Mouse (Mus musculus): ENCODE data around the gene Fetub.

Gene Fetub

GRCm38 (mm10) chr16:22918034-22918433, at the start of gene Fetub:
Fetub (plus strand) TSS chr16:22918334.
- ATAC-seq (ENCODE audit: insufficient number of reproducible peaks, low FRiP score, low TSS enrichment), result no peak

DNA sequence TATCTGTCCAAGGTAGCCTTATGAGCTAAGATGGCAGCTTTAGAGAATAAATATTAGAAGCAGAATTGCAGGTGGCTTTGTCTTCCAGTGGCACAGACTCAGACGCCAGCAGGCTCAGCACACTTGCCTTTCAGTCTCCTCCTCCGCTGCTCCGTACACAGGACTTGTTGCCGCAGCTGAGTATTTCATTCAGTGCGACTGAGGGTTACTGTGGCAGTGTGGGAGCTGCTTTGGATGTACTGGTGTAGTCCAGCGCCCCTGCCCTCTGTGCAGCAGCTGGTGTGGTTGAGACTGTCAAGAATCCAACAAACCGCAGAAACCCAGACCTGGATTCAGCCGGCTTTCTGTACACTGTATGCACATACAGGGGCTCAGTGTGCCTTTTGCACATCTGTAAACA, 45.7 kb upstream of the Fetub start:
- no peak for ATAC-seq (ENCODE audit: insufficient number of reproducible peaks, low FRiP score, low TSS enrichment)

DNA sequence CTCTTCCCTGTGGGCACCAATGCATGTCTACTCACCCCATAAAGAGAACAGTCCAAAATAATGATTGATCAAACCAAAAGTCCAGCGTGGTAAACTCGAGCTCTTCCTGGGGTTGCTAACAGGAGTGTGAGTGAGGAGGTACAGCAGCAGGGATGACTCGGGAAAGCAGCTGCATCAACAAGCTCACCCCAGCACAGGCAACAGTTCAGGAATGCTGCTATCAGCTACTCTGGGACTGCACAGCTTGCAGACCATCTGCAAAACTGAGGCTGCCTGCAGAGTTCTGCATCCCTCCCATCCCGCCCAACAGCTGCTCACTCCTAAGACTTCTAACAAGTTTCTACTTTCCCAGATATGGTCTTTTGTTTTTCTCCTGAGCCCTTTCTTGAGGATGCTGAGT, 44.8 kb upstream of the Fetub start:
- no peak for ATAC-seq (ENCODE audit: insufficient number of reproducible peaks, low FRiP score, low TSS enrichment)

GRCm38 (mm10) chr16:22876218-22877043, 41.7 kb upstream of the Fetub start:
- ATAC-seq (ENCODE audit: insufficient number of reproducible peaks, low FRiP score, low TSS enrichment), result no peak

DNA sequence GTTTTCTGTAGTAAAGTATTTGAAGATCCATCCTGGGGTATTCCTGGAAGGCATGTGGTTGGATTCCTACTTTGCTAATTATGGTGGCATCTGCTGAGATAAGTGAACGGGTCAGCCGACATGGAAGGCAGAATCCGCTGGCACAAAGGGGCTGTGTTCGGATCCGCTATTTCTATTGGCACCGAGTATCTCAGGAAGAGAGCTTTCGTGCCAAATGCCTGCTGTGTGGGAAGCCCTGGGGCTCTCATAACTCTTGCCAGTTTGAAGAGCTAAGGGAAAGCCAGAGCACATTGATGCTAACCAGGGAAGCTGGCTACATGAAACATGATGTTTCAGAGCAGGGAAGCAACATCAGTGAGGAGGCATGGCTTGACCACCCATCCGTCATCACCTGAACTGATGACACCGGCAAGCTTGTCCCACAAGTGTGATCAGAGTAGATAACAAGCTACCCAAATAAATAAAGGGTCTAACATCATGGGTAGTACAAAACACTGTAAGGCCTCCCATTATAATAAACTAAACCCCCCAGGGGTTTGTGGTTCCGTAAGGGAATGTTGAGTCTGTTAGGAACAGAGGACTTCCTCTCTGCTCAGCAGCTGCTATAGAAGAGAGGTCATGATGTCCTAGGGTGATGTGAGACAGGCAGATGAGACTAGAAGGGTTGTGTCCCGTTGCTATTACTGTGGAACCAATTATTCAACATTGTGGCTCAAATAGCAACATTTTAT, 40.3 kb upstream of the Fetub start:
- ATAC-seq (ENCODE audit: insufficient number of reproducible peaks, low FRiP score, low TSS enrichment), result no peak

DNA sequence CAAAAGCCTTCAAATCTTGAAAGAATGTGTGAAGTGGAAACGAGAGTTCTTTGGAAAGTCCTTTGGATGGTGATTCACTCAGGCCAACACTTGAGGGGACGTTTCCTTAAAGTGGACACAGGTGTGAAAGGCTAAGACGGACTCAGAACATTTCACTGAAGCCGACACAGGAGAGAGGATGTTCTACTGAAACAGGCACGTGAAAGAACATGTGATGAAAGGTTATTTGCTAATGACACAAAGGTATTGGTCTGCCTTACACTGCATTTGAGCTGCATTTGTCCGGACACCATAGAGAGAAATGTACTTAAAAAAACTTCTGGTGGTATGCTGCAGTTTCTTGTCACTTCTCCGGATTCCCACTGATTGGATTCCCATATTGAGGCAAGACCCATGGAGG, 39.4 kb upstream of the Fetub start:
- no peak for ATAC-seq (ENCODE audit: insufficient number of reproducible peaks, low FRiP score, low TSS enrichment)

- ATAC-seq (ENCODE audit: insufficient number of reproducible peaks, low FRiP score, low TSS enrichment), result no peak
Measured at GRCm38 (mm10) chr16:22879945-22880595, 38.1 kb upstream of the Fetub start.

DNA sequence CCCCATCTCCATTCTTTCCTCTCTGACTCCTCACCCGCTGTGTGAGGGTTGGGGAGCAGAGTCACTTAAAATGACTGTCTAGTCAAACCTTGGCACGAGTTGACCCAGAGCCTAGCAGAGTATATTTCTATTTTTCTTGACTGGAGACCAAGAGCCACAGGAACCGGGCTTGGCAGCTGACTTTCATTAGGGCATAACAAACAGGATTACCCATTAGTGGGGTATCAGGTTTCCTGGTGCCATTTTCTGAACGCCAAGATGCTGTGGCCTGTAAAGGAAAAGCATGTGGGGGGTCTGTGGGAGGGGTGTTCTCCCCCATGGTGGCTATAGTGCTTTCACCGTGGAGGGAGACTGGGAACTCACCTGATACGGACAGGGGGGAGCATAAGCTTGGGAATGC, 37.2 kb upstream of the Fetub start:
- ATAC-seq (ENCODE audit: insufficient number of reproducible peaks, low FRiP score, low TSS enrichment), result no peak

GRCm38 (mm10) chr16:22881487-22881886, 36.6 kb upstream of the Fetub start:
- no peak for ATAC-seq (ENCODE audit: insufficient number of reproducible peaks, low FRiP score, low TSS enrichment)

DNA sequence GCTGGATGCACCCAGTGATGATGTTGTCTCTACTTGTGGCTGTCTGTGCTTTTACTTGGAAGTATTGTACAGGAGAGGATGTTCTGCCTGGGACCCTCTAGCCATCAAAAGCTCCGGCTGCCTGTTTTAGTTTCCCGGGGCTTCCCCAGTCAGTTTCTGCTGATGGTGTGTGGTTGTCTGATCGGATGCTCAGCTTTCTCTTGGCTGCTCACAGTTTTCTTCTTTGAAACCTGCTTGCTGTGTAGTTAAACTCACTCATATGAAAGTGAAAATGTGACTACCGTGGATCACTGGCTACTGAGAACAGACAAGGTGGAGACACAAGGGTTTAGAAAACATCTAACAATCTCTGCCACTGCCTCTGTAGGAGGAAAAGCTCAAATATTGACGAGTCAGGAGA, 34.7 kb upstream of the Fetub start:
- no peak for ATAC-seq (ENCODE audit: insufficient number of reproducible peaks, low FRiP score, low TSS enrichment)

DNA sequence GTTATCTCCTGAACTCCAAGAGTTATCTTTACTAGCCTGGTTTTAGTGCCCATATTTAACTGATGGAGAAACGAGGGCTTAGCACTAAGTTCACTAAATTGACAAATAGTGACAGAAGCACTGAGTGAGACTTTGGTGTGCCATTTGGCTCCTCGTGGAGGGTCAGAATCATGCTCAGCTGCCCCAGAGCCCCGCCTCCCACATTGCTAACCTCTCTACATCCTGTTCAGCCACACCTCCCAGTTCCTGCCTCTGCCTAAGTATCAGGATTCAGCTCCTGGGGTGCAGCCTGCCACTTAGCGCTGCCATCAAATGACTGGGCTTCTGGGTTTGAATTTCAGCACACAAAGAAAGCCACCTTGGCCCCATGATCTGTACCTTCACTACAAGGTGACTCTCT, 32.8 kb upstream of the Fetub start:
- ATAC-seq (ENCODE audit: insufficient number of reproducible peaks, low FRiP score, low TSS enrichment), result no peak

- ATAC-seq (ENCODE audit: insufficient number of reproducible peaks, low FRiP score, low TSS enrichment), result no peak
Measured at GRCm38 (mm10) chr16:22886726-22887125, 31.4 kb upstream of the Fetub start.

- no peak for ATAC-seq (ENCODE audit: insufficient number of reproducible peaks, low FRiP score, low TSS enrichment)
Measured at GRCm38 (mm10) chr16:22888835-22889234, 29.3 kb upstream of the Fetub start.

DNA sequence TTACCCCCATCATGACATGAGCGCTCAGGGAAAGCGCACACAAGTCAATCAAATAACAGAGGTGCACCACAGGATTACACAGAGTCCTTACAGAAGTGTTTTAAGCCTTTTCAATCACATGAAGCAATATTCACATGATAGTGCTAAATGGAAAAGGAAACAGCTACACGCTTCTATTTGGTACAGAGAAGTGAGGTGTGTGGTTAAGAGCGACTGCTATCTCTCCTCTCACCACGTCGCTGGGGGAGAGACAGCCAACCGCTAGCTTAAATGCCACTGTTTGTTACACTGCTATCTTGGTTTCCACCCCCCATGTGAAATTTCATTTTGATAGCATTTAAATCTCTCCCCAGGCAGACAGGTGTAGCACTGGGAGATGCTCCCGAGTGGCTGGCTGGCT, 28.4 kb upstream of the Fetub start:
- no peak for ATAC-seq (ENCODE audit: insufficient number of reproducible peaks, low FRiP score, low TSS enrichment)

GRCm38 (mm10) chr16:22890683-22891510, 27.2 kb upstream of the Fetub start, which contains the start of gene Ahsg:
Ahsg (plus strand) TSS chr16:22891277.
- no peak for ATAC-seq (ENCODE audit: insufficient number of reproducible peaks, low FRiP score, low TSS enrichment)

GRCm38 (mm10) chr16:22891733-22892154, 26.4 kb upstream of the Fetub start:
- ATAC-seq (ENCODE audit: insufficient number of reproducible peaks, low FRiP score, low TSS enrichment), result no peak

DNA sequence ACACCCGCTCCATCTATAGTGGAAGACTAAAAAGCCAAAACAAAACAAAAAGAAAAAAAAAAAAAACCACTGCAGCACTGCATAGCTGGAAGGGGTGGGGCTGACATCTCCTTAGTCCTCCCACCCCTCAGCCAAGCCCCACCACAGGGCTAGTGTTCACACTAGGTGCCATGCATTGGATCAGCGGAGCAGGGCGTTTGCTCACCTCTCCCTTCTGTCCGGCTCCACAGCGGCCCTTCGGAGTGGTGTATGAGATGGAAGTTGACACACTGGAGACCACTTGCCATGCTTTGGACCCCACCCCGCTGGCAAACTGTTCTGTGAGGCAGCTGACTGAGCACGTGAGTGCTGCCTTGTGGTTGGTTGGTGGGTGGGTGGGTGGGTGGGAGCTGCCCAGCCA, 24.0 kb upstream of the Fetub start:
- ATAC-seq (ENCODE audit: insufficient number of reproducible peaks, low FRiP score, low TSS enrichment), result no peak

DNA sequence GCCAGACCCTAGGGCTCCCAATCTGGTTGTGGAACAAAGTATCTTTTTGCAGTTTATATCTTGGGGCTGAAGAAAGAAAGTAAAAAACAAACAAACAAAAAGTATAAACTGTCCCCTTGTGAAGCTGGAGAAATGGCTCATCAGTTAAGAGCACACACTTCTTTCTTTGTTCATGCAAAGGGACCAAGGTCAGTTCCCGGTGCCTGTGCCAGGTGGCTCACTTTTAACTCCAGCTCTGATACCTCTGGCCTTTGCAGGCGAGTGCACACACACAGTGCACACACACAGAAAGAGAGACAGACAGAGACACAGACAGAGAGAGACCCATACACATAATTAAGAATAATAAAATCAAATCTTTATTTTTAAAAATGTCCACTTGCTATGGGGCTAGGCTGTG, 21.5 kb upstream of the Fetub start:
- no peak for ATAC-seq (ENCODE audit: insufficient number of reproducible peaks, low FRiP score, low TSS enrichment)

GRCm38 (mm10) chr16:22899346-22899745, 18.8 kb upstream of the Fetub start:
- ATAC-seq (ENCODE audit: insufficient number of reproducible peaks, low FRiP score, low TSS enrichment), result no peak

DNA sequence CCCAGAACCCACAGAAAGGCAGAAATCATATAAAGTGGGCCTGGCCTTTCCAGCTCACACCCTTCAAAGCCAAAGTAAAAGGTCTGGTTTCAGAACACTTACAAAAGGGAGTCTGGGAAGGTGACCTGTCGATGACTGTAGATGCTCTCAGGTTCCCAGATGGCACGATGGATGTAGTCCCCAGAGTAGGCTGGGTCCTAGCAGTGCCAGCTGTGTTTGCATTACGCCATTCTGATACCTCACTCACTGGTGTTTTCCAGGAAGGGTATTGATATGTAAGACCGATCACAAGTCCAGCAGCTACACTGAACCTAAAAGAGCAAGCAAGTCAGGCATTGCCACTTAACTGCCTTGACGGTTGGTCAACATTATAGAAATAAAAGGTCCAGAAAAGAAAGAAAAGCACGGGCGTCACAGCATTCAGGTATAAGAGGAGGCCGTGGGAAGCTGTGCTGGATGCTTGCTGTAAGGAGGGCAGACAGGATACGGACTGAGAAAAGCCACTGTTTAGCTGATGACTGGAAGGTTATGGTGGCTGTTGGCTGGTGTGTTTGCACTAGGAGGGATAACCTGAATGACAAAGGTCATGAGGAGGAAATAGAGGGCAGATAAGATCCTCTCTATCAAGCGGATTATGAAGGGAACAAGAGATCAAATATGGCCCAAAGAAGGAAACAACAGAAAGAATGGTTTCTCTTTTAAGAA, 18.1 kb upstream of the Fetub start:
- ATAC-seq (ENCODE audit: insufficient number of reproducible peaks, low FRiP score, low TSS enrichment), result no peak

All from cerebellum, adult (tissue).